Mouse (Mus musculus): ENCODE measurements around the gene Hdhd5. TPM values are rescaled to one million over a fixed set of nuclear protein-coding genes. Genes with fewer than 3 reads are reported as not detected.

Hdhd5 gene
- total and polyA plus RNA-seq, 3 experiments = 17.8 to 19.9 TPM; not detected in 1

GRCm38 (mm10) chr6:120579110-120579830 is 48.2 kb upstream of the Hdhd5 start:
- Histone ChIP-seq H3K36me3 (ENCODE audit: control insufficient read depth in 1 of 2, insufficient read depth in 2 of 2, low read length in 2 of 2) (peaks cover 0 to 8% of the 10 kb centered on the region in 2 experiments; a peak in 2 of 4 replicates), H3K27ac (ENCODE audit: control insufficient read depth, low read depth, low read length) (no peak overlapping the region), H3K4me1 (ENCODE audit: control insufficient read depth in 1 of 2, insufficient read depth in 2 of 2, low read length in 2 of 2) (peaks cover 0 to 6% of the 10 kb centered on the region in 2 experiments; a peak in 3 of 4 replicates), H3K9me3 (replicated peaks; ENCODE audit: insufficient read depth, low read length) (no peaks in the 10 kb centered on the region), H3K9ac (ENCODE audit: control insufficient read depth, low read depth, low read length, poor library complexity, severe bottlenecking) (no peak overlapping the region), H3K27me3 (ENCODE audit: control insufficient read depth in 1 of 2, insufficient read depth in 2 of 2, low read length in 2 of 2) (no peaks in the 10 kb centered on the region), H3K79me2 (ENCODE audit: control insufficient read depth, insufficient read depth, low read length, poor library complexity) (no peaks in the 10 kb centered on the region), H3K4me3 (ENCODE audit: control insufficient read depth in 1 of 2, insufficient read depth in 1 of 2, low read depth in 2 of 2, low read length in 2 of 2) (no peak overlapping the region)
- TF ChIP-seq HCFC1 (IDR thresholded peaks at IDR 0.05; ENCODE audit: low read depth, low read length) (no peak), CHD1 (IDR thresholded peaks at IDR 0.05; ENCODE audit: low read depth, low read length) (no peak), USF2 (IDR thresholded peaks at IDR 0.05; ENCODE audit: borderline replicate concordance in 1 of 2, insufficient read depth in 1 of 2, low read depth in 1 of 2, low read length in 2 of 2) (no peak), SIN3A (IDR thresholded peaks at IDR 0.05; ENCODE audit: low read length) (no peak), EP300 (IDR thresholded peaks at IDR 0.05; ENCODE audit: low read depth in 1 of 2, low read length in 2 of 2) (no peak), ETS1 (IDR thresholded peaks at IDR 0.05; ENCODE audit: low read depth, low read length) (no peak), ZC3H11A (IDR thresholded peaks at IDR 0.05; ENCODE audit: low read depth, low read length) (no peak), TBP (IDR thresholded peaks at IDR 0.05; ENCODE audit: low read depth, low read length) (no peak), JUND (IDR thresholded peaks at IDR 0.05; ENCODE audit: low read depth, low read length) (no peak), ELF1 (IDR thresholded peaks at IDR 0.05; ENCODE audit: low read depth, low read length) (no peak), RCOR1 (IDR thresholded peaks at IDR 0.05; ENCODE audit: low read depth, low read length) (no peak), E2F4 (IDR thresholded peaks at IDR 0.05; ENCODE audit: borderline replicate concordance, low read depth, low read length) (no peak), CHD2 (IDR thresholded peaks at IDR 0.05; ENCODE audit: low read length) (no peak)
- no peak for DNase-seq (ENCODE audit: low read depth, low spot score)

GRCm38 (mm10) chr6:120578471-120578870 is 47.4 kb upstream of the Hdhd5 start:
- no peaks in the 10 kb centered on the region for H3K79me2 ChIP-seq (ENCODE audit: control insufficient read depth, insufficient read depth, low read length, poor library complexity)
- no peak overlapping the region for H3K9ac ChIP-seq (ENCODE audit: control insufficient read depth, low read depth, low read length, poor library complexity, severe bottlenecking)
- H3K4me1 ChIP-seq (ENCODE audit: control insufficient read depth in 1 of 2, insufficient read depth in 2 of 2, low read length in 2 of 2) = peaks cover 0 to 6% of the 10 kb centered on the region in 2 experiments; a peak in 3 of 4 replicates
- DNase-seq (ENCODE audit: low read depth, low spot score) = no peak
- H3K36me3 ChIP-seq (ENCODE audit: control insufficient read depth in 1 of 2, insufficient read depth in 2 of 2, low read length in 2 of 2) = peaks cover 0 to 8% of the 10 kb centered on the region in 2 experiments; a peak in 2 of 4 replicates
- H3K4me3 ChIP-seq (ENCODE audit: control insufficient read depth in 1 of 2, insufficient read depth in 1 of 2, low read depth in 2 of 2, low read length in 2 of 2) = no peak overlapping the region
- H3K27me3 ChIP-seq (ENCODE audit: control insufficient read depth in 1 of 2, insufficient read depth in 2 of 2, low read length in 2 of 2) = no peaks in the 10 kb centered on the region
- no peak for TF ChIP-seq SMC3 (IDR thresholded peaks at IDR 0.05; ENCODE audit: low read depth, low read length)
- TF ChIP-seq ZC3H11A (IDR thresholded peaks at IDR 0.05; ENCODE audit: low read depth, low read length) = no peak
- TF ChIP-seq E2F4 (IDR thresholded peaks at IDR 0.05; ENCODE audit: borderline replicate concordance, low read depth, low read length) = no peak
- TF ChIP-seq TCF12 (IDR thresholded peaks at IDR 0.05; ENCODE audit: low read depth, low read length) = no peak
- TF ChIP-seq TBP (IDR thresholded peaks at IDR 0.05; ENCODE audit: low read depth, low read length) = no peak
- no peak for TF ChIP-seq RAD21 (IDR thresholded peaks at IDR 0.05; ENCODE audit: low read depth, low read length)
- no peak for TF ChIP-seq GATA1 (IDR thresholded peaks at IDR 0.05; ENCODE audit: low read depth, low read length)
- no peak for TF ChIP-seq MYB (IDR thresholded peaks at IDR 0.05; ENCODE audit: low read depth, low read length)
- TF ChIP-seq MAFK (IDR thresholded peaks at IDR 0.05; ENCODE audit: borderline replicate concordance, low read depth, low read length) = no peak
- no peak for TF ChIP-seq POLR2A (IDR thresholded peaks at IDR 0.05; ENCODE audit: control insufficient read depth in 1 of 2, insufficient read depth in 1 of 2, low read depth in 1 of 2, low read length in 2 of 2, poor library complexity in 1 of 2)
- no peak for TF ChIP-seq MXI1 (IDR thresholded peaks at IDR 0.05; ENCODE audit: low read depth, low read length)
- no peak for TF ChIP-seq MYC (IDR thresholded peaks at IDR 0.05; ENCODE audit: low read depth, low read length)
- TF ChIP-seq KAT2A (conservative IDR thresholded peaks at IDR 0.05; ENCODE audit: low read depth, low read length) = no peak
- no peak for TF ChIP-seq GABPA (IDR thresholded peaks at IDR 0.05; ENCODE audit: low read depth, low read length)
- TF ChIP-seq MAZ (IDR thresholded peaks at IDR 0.05; ENCODE audit: low read depth, low read length) = no peak
- no peak for TF ChIP-seq USF2 (IDR thresholded peaks at IDR 0.05; ENCODE audit: borderline replicate concordance in 1 of 2, insufficient read depth in 1 of 2, low read depth in 1 of 2, low read length in 2 of 2)
- no peak overlapping the region for H3K27ac ChIP-seq (ENCODE audit: control insufficient read depth, low read depth, low read length)
- no peaks in the 10 kb centered on the region for H3K9me3 ChIP-seq (replicated peaks; ENCODE audit: insufficient read depth, low read length)
